Mouse (Mus musculus): ENCODE measurements around the gene Frmd6.
A peak's percentile ranks its signal among the peaks of the same experiment; 100 is the strongest.

Gene Frmd6

DNA sequence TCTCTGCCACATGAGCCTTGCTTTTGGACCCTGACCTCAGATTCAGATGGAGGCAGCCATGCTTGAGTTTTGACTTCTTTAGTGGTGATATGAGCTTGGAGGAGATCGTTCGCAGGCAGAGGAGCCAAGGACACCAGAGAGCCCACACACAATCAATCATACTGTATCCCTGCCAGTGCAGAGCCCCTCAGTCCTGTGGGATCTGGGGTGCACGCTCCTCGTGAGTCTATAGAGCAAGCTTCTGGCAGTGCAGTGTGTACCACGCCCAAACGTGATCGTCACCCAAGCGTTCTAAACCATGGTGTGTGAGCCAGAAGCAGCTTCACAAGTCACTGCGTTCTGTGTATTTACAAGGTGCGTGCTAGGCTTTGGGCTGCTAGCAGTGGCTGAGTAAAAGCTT is 70.8 kb downstream of the Frmd6 start:
- no peak for DNase-seq (ENCODE audit: low read depth, low spot score)

DNA sequence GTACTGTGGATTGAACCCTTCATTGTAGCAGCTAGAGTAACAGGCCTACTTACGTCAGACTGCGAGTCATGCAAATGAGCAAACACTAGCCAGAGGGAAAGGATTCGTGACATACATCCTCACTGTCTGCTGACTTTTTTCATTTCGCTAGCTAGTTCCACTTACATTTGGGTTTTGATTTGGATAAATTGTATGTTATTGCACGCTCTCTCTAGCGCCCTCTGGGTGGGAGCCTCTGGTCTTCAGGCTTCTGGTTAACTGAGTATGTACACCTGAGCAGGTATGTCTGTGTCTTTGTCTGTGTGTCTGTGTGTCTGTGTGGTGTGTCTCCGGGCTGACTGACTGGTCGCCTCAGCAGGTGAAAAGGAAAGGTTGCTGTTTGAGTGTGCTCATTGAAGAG is 72.1 kb downstream of the Frmd6 start:
- DNase-seq (ENCODE audit: low read depth, low spot score), result no peak

DNA sequence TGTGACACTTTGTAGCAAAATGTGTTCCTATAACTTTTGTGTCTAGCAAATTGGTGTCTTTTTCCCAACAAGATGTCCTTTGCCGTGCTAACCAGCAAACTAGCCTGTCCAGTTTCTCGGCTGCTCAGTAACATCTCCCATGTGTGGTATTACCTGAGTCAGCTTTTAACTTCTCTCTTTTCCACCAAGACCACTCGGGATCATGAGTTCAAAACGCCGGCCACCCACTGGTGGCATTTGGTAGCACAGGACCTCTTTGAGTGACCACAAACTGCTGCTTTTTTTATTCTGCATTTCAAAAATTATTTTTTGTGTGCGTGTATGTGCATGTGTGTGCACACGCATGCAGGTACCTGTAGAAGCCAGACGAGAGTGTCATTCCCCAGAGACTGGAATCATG is 73.1 kb downstream of the Frmd6 start:
- no peak for DNase-seq (ENCODE audit: low read depth, low spot score)

DNA sequence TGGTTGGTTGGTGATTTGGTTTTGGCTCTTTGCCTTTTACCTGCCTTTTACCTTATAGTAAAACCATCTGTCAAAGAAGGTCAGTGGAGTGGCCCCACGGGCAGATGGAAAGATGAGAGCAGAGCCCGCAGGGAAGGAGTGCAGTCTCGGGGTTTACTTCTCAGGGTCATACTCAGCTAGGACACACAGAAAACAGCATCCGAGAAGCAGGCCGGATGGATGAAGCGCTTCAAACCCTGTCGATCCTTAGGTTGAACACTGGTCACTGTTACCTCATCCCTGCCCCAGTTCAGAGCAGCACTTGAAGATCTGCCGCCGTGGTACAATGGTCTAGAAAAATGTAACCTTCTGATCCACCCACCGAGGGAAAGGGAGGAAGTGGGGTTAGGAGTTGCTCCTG is 79.2 kb downstream of the Frmd6 start:
- DNase-seq (ENCODE audit: low read depth, low spot score), result no peak

DNA sequence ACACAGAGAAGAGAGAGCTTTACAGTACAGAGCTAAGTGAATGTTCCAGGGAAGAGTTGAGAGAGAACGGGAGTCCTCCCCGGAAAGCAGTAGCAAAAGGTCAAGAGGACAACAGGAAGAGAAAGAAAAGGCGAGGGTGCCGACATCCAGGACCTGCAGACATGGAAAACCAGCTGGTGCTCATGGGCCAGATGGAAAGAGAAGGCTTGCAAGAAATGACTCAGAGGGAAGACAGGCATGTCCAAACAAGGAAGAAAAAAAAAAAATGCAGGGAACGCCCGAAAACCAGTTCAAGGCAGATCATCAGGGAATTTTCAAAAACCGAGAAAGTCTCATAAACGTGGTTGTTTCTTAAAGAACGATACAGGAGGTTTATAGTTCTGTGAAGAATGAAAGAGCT is 81.6 kb downstream of the Frmd6 start:
- no peak for DNase-seq (ENCODE audit: low read depth, low spot score)

DNA sequence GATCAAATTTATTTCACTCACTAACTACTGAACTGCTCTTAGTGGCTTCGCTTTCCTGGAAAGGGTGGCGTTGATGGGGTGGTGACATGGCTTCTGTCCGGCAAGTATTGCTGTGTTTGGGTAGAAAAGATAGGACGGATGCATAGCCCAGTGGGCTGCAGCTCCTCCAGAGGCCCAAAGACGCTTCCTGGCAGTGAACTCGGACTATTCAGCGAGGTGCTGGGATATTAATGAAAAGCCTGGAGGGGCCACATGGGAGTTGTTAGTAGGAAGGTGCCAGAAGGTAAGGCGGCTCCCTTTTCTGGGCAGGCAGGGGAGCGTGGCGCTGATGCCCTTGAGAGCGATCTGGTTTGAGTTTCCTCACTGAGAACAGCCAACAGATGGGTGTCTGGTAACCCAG is 82.3 kb downstream of the Frmd6 start:
- no peak for DNase-seq (ENCODE audit: low read depth, low spot score)

DNA sequence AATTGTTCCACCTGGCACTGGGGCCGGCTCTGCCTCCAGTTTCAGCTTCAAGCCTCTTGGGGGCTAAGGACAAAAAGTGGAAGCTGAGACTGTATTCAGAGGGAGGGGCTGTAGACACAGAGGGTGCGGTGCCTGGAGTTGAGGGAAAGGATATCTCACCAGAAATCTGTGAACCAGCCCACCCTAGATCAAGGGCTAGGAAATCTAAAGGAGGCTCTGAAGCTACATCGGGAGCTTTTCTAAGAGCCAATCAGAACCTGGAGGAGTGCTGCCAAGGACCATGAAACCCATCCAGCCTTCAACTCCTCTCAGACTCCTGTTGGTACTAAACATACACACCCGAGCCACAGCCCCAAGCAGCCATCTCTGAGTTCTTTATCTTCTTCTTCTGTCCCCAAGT is 82.8 kb downstream of the Frmd6 start:
- DNase-seq (ENCODE audit: low read depth, low spot score), result no peak

DNA sequence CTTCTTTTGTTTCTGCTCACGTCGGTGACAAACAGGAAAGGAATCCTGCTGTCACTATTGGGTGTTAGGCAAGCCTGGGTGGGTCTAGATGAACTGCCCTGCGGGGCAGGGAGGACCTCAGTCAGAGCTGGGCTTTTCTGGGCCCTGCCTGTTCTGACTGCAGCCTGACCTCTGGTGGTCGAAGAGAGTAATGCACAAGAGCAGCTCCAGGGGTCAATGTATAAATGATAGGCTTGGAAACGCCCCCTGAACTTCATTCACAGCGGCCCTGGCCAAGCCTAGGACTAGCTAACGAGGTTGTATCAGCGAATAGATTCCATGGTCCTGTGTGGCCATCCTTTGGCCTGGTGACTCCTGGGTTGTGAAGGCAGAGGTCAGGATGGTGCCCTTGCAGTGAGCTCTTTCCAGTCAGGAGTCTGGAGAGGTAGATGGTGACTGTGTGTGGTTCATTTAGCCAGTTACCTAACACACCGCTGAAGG is 85.0 kb downstream of the Frmd6 start:
- DNase-seq (ENCODE audit: low read depth, low spot score), result peak; percentile 22

DNA sequence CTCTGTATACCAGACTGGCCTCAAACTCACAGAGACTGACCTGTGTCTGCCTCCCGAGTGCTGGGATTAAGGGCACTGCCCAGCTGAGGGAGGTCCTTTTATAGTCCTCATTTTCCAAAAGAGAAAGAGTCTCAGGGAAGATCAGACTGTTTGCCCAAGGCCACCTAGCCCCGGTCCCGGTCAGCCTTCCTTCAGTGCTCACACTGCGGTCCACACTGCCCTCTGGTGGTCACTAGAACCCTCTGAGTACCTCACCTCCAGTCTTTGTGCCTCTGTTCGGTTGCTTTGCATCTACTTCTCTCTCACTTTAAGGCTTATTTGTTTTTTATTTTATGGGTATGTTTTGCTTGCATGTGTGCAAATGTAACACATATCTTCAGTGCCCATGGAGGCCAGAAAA is 85.7 kb downstream of the Frmd6 start:
- peak; percentile 24 for DNase-seq (ENCODE audit: low read depth, low spot score)

DNA sequence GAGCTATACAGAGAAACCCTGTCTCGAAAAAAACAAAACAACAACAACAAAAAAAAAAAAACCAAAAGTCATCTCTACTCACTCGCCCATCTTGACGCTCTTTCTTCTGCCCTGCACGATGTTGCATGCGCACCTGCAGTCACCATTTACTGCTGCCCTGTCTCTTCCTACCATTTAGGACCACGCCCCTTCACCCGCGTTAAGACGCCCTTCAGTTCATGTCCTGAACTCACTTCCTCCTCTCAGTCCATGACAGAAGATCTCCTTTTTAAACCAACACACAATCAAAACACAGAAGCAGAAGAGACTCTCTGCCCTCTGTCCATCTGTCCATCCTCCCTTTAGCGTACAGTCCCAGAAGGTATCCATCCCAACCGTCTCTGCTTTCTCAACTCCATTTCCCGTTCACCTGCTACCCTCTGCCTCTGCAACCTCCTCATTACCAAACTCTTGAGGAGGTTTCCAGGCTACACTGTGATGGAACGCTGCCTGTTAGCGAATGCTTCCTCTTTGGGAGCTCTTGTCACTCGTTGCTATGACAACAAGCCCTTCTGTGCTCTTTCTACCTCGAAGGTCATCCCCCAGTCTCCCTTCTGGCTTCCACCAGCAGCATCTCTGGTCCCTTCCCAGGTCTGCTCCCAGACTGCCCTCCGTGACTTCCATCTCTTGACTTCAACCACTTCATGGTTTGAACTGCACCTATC is 86.5 kb downstream of the Frmd6 start:
- DNase-seq (ENCODE audit: low read depth, low spot score), result no peak

DNA sequence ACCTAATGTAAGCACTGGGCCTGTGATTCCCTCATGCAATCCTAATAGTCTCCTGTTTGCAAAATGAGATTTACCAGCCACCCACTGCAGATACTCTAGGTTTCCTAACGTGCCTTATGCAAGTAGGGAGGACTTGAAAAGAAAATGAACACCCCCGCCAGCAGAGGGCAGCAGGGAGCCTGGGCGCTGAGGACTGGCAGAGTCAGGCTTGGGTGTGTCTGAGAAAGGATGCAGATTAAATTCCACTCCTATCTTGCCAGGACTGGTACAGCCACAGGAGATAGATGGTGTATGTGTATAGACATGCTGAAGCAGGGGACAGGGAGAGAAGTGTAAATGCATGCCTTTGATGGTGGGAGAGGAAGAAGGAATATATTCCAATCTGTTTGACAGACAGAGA is 88.1 kb downstream of the Frmd6 start:
- no peak for DNase-seq (ENCODE audit: low read depth, low spot score)

DNA sequence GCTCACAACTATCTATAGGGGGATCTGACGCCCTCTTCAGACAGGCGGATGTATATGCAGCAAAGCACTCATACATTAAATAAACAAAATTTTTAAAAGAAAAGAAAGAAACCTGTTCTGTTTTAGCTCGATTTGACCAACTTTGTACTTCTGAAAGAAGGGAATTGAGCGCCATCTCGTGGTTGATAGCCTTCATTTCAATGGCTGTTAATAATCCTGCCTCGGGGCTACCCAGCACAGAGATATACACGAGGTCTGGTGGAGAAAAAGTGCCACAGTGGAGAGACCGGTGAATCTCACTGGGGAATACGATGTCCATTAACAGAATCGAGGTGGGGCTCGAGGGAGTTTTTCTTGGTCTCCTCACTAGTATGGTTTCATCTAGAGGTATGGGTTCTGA is 89.1 kb downstream of the Frmd6 start:
- no peak for DNase-seq (ENCODE audit: low read depth, low spot score)

DNA sequence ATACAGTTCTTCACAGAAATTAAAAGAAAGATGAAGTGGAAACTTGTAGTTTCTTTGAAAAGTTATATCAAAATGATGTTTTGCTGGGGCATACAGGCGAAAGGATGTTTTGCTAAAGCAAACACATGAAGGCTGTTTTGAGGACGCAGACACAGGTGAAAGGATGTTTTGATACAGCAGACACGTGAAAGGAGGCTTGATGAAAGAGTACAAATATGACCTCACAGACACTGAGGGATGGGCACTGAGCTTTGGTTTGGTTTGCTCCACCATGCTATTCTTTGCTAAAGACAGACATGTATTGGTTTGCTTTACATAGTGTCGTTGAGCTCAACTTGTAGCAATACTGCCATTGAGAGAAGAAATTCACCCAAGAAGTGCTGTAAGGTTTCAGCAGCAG is 104.5 kb downstream of the Frmd6 start:
- no peak for DNase-seq (ENCODE audit: low read depth, low spot score)

DNA sequence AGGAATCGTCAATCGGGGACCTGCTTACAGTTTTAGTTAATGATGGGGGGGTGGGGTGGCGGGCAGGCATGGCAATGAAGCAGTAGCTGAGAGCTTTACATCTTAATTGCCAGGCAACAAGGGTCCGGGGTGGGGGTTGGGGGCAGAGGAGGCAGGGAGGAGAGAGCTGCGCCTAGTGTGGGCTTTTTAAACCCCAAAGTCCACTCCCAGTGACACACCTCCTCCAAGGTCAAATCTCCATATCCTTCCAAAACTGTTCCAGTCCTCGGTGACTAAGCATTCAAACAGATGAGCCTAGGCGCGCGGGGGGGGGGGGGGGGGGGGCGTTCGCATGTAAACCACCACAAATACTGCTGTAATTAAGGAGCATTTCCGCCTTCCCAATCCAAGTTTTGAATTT is 111.8 kb downstream of the Frmd6 start:
- no peak for DNase-seq (ENCODE audit: low read depth, low spot score)

DNA sequence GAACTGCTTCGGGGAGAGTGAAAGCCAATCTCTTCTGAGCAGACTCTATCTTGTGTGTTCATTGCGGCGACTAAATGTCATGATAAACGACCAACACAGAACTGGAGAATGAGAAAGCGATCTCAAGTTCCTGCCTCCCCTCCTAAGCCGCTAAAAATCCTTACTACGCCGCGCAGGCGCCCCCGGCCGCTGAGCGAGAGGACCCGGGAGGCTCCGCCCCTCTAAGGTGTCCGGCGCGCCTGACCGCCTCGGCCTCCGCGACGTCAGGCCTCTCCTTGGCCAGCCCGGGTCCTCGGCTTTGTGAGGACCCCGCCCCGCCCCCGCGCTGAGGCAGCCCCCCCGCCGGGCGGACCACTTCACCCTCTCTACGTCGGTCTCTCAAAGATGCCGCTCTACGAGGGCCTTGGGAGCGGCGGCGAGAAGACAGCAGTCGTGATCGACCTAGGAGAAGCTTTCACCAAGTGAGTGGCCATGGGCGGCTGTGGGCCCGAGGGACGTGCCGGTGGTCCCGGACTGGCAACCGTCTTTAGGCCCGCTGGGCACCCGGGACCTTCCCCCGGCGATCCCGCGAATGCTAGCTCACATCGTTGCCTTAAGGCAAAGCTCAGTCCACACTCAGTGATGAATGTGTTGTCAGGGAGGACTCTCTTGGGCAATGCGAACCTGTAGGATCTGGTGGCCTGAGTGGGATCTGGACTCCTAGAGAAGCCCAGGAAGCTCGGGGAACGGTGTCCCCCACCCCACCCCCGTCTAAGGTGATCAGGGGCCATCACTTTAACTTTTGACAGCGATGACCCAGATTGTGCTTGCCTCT is 112.5 kb downstream of the Frmd6 start, which contains the start of gene Actr10:
Gene Actr10 (plus strand): TSS at position 287 of the 814 bp plus-strand sequence.
- peak; percentile 80 for DNase-seq (ENCODE audit: low read depth, low spot score)

DNA sequence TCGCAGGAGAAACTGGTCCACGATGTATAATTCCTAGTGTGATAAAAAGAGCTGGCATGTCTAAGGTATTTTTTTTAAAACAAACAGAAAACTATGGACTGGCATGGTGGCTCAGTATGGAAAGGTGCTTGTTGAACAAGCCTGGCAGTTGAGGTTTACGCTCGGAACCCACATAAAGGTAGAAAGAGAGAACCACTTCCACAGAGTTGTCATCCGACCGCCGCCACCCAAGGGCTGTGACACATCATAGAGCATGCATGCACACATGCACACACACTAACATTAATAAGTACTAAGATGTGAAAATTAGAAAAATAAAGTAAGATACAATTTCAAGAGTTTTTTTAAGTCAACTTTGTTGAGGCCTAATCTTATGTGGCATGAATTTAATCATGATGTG is 115.5 kb downstream of the Frmd6 start:
- DNase-seq (ENCODE audit: low read depth, low spot score), result no peak

DNA sequence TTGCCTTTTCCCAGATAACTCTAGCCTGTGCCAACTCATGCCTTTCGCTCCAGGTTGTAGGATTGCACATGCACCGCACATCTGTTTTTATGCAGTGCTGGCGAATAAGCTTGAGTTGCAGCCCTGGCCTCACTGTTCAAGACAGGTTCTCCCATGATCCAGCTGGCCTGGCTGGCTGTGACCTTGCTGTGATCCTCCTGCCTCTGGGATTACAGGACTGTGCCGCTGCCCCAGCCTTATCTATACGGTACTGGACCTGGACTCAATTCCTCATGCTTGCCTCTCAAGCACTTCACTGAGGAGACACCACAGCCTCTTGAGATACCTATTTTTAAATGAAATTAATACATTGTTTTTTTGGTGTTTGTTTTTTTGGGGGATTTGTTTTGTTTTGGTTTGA is 118.9 kb downstream of the Frmd6 start:
- no peak for DNase-seq (ENCODE audit: low read depth, low spot score)

DNA sequence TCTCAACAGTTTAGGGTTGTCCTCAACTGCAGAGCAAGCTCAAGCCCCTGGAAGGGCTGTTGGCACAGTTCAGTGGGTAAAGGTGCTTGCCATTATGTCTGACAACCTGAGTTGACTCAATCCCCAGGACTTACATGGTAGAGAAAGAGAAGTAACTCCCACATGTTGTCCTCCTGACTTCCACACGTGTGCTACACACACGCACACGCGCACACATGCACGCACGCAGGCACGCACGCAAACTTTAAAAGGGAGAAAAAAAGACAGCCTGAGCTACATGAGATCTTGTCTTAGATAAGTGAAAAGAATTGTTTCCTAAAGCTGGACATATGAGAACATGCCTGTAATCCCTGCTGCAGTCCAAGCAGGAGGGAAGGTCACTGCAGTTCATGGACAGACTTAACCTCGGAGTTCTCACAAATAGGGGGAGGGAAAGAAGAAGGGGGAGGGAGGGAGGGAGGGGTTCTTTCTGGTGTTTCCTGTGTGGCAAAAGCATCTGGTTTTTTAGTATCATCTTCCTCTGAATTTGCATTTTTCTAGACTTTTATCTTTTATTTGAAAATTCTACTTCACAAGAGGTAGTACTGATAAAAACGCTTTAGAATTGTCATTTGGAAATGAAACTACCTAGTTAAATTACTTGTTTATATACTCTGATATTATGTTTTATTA is 121.4 kb downstream of the Frmd6 start:
- DNase-seq (ENCODE audit: low read depth, low spot score), result no peak

All from brain, embryonic 18.5 days (tissue).